Mouse (Mus musculus) forebrain, embryonic 16.5 days (tissue): ENCODE measurements at regions not wholly inside any gene's neighbourhood (a gene's known extent, or its start where the extent isn't known, plus 50 kb on each side); places are given as distances from the start of the nearest gene placed in this dataset.

Experiments
- ATAC-seq: fragments of 200-750 bp; cut with Nextera tagmentation; 2 replicates; pipeline ENCODE4 v1.8.0; 2017; ENCODE audit warnings: mild to moderate bottlenecking, moderate library complexity
- H3K27ac ChIP-seq: fragments of 300-500 bp; sonication (generic); 2 replicates; pipeline ENCODE4 v1.5.1; 2014; ENCODE audit warnings: low read length, control low read depth
- H3K27me3 ChIP-seq: fragments of 300-500 bp; sonication (generic); replicated peaks from 2 replicates; pipeline ENCODE4 v1.6.1; 2014; ENCODE audit warnings: low read length; ENCODE audit not compliant: control insufficient read depth, insufficient read depth
- H3K36me3 ChIP-seq: fragments of 300-500 bp; sonication (generic); 2 replicates; pipeline ENCODE4 v1.6.1; 2014; ENCODE audit not compliant: control insufficient read depth, insufficient read depth
- H3K4me1 ChIP-seq: fragments of 300-500 bp; sonication (generic); replicated peaks from 2 replicates; pipeline ENCODE4 v1.6.1; 2014; ENCODE audit warnings: low read length; ENCODE audit not compliant: control insufficient read depth, insufficient read depth
- H3K4me2 ChIP-seq: fragments of 300-500 bp; sonication (generic); 2 replicates; pipeline ENCODE4 v1.6.1; 2014; ENCODE audit warnings: mild to moderate bottlenecking, low read length, control low read depth
- H3K4me3 ChIP-seq: fragments of 300-500 bp; sonication (generic); replicated peaks from 2 replicates; pipeline ENCODE4 v1.5.1; 2014; ENCODE audit warnings: mild to moderate bottlenecking, low read length, control low read depth
- H3K9ac ChIP-seq: fragments of 300-500 bp; sonication (generic); replicated peaks from 2 replicates; pipeline ENCODE4 v1.6.1; 2014; ENCODE audit warnings: low read depth, low read length, control low read depth
- H3K9me3 ChIP-seq: fragments of 300-500 bp; sonication (generic); 2 replicates; pipeline ENCODE4 v1.6.1; 2016; ENCODE audit warnings: low read length; ENCODE audit not compliant: control insufficient read depth
- WGBS: fragments of 180-500 bp; shearing (Covaris S2); extraction: QIAGEN DNeasy Blood & Tissue Kit; methylation state at CpG from one replicate; pipeline ENCODE4 v1.1.7; 2014; 5-methylcytosine and 5-hydroxymethylcytosine counted together

DNA sequence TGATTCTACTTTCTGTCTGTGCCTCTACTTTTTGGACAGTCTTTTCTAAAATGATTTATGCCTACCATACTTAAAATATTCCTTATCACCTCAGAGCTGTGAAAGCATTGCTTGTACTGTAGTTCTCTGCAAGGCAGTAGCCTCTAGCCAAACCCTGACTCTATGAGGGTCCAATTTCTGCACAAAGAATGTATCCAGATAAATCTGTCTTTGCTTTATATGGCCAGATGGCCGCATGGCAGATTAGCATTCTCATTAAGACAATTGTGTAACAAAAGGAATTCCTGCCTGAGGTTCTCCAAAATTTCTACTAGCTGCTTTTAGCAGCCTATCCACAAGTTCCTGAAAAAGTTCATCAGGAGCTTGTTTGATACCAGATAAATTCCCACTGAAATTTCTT is 4757.4 kb downstream of the 9330182O14Rik start:
- no peak for ATAC-seq

GRCm38 (mm10) chr15:44896220-44896619 is 4762.1 kb downstream of the 9330182O14Rik start:
- H3K36me3 ChIP-seq: no peaks in the 10 kb centered on the region
- no peaks in the 10 kb centered on the region for H3K27me3 ChIP-seq
- H3K27ac ChIP-seq: no peak overlapping the region
- no peak overlapping the region for H3K4me2 ChIP-seq
- H3K9ac ChIP-seq: no peak overlapping the region
- H3K4me1 ChIP-seq: no peaks in the 10 kb centered on the region
- ATAC-seq: peak; percentile 81
- no peak overlapping the region for H3K4me3 ChIP-seq
- H3K9me3 ChIP-seq: no peaks in the 10 kb centered on the region
- WGBS: 52% methylated on average over 1 of the region's 1 CpGs

More for the DNA sequence above, 4757.4 kb downstream of the 9330182O14Rik start:
- no peaks in the 10 kb centered on the region for H3K27me3 ChIP-seq
- H3K9ac ChIP-seq: no peak overlapping the region
- no peak overlapping the region for H3K4me2 ChIP-seq
- H3K9me3 ChIP-seq: no peaks in the 10 kb centered on the region
- no peaks in the 10 kb centered on the region for H3K4me1 ChIP-seq
- H3K4me3 ChIP-seq: no peak overlapping the region
- H3K36me3 ChIP-seq: no peaks in the 10 kb centered on the region
- 51% methylated on average over 1 of the region's 1 CpGs for WGBS
- H3K27ac ChIP-seq: no peak overlapping the region

DNA sequence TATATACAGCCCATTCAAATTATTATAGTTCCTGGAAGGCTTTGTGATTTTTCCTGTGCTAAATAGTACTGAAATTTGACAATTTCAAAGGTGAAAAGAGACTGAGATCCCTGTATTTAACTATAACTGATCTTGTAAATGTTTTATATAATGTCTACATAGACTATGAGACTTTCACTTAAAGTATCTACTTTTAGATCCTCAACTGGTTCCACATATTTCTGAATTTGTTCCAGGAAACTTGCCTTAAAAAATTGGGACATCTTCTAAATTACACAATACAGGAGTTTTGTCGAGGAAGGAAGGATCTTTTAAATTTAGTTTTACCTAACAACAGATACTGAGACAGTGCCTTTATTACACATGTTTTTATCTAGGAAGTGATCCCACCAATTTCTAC is 4763.4 kb downstream of the 9330182O14Rik start:
- H3K36me3 ChIP-seq: no peaks in the 10 kb centered on the region
- no peaks in the 10 kb centered on the region for H3K4me1 ChIP-seq
- no peak overlapping the region for H3K4me3 ChIP-seq
- H3K27ac ChIP-seq: no peak overlapping the region
- ATAC-seq: no peak
- no peak overlapping the region for H3K4me2 ChIP-seq
- no peak overlapping the region for H3K9ac ChIP-seq
- H3K9me3 ChIP-seq: no peaks in the 10 kb centered on the region
- no peaks in the 10 kb centered on the region for H3K27me3 ChIP-seq
- 93% methylated on average over 1 of the region's 1 CpGs for WGBS

GRCm38 (mm10) chr15:44907133-44907532 is 4773.0 kb downstream of the 9330182O14Rik start:
- Histone ChIP-seq H3K4me3 (no peak overlapping the region), H3K9me3 (no peaks in the 10 kb centered on the region), H3K27me3 (no peaks in the 10 kb centered on the region), H3K4me1 (no peaks in the 10 kb centered on the region), H3K4me2 (no peak overlapping the region), H3K27ac (no peak overlapping the region), H3K36me3 (no peaks in the 10 kb centered on the region), H3K9ac (no peak overlapping the region)
- no peak for ATAC-seq
- WGBS: 80% methylated on average over 2 of the region's 2 CpGs

- no peak overlapping the region for H3K4me3 ChIP-seq
- no peaks in the 10 kb centered on the region for H3K36me3 ChIP-seq
- WGBS: 69% methylated on average over 7 of the region's 7 CpGs
- no peak overlapping the region for H3K9ac ChIP-seq
- H3K4me1 ChIP-seq: no peaks in the 10 kb centered on the region
- no peaks in the 10 kb centered on the region for H3K27me3 ChIP-seq
- no peaks in the 10 kb centered on the region for H3K9me3 ChIP-seq
- H3K27ac ChIP-seq: peak overlapping the region; percentile 48
- ATAC-seq: peak; percentile 76; the same call in 1 of the 2 replicates
- H3K4me2 ChIP-seq: no peak overlapping the region
Measured at GRCm38 (mm10) chr15:44913434-44913833, 4779.3 kb downstream of the 9330182O14Rik start.

- ATAC-seq: no peak
- Histone ChIP-seq H3K36me3 (no peaks in the 10 kb centered on the region), H3K4me2 (no peak overlapping the region), H3K27me3 (no peaks in the 10 kb centered on the region), H3K4me1 (no peaks in the 10 kb centered on the region), H3K9ac (no peak overlapping the region), H3K9me3 (no peaks in the 10 kb centered on the region), H3K4me3 (no peak overlapping the region), H3K27ac (no peak overlapping the region)
- 90% methylated on average over 2 of the region's 2 CpGs for WGBS
Measured at GRCm38 (mm10) chr15:44915005-44915404, 4780.8 kb downstream of the 9330182O14Rik start.

DNA sequence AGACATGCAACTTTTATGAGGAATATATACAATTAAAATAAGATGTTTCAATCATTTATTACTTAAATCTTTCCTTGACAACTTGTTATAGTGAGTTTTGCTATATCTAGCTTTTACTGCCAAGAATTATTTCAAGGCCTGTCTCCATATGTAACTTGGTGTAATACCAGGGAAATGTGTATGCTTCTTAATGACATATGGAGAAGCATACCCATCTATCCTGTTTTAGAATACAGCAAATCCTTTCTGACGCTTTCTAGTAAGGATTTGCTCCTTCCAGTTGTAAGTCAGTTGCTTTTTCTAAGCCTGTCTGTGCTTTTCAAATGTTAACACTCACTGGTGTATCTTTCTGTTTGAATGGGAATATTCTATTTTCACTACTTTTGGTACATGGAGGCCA is 4782.3 kb downstream of the 9330182O14Rik start:
- H3K4me3 ChIP-seq: no peak overlapping the region
- H3K36me3 ChIP-seq: no peaks in the 10 kb centered on the region
- H3K27ac ChIP-seq: peak overlapping the region; percentile 65; the same call in 1 of the 2 replicates
- no peak overlapping the region for H3K4me2 ChIP-seq
- no peaks in the 10 kb centered on the region for H3K27me3 ChIP-seq
- ATAC-seq: peak; percentile 74
- H3K9me3 ChIP-seq: no peaks in the 10 kb centered on the region
- 71% methylated on average over 1 of the region's 1 CpGs for WGBS
- no peaks in the 10 kb centered on the region for H3K4me1 ChIP-seq
- H3K9ac ChIP-seq: no peak overlapping the region

DNA sequence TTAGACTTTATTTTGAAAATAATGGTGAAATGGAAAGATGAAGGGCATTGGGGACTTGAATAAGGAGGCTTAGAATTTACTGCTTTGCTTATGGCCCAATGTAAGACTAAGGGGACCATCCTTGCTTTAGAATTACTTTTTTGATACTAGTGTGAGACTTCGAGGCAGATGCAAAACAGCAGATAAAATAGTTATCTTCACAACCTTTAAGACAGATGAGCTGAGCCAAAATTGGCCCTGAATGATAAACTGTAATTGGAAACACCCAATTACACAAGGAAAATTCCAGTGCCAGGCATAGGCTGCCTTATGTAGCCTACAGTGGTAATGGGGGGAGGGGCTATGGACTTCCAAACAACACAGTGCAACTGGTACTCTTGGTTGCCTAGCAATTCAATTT is 4790.5 kb downstream of the 9330182O14Rik start:
- no peak for ATAC-seq
- Histone ChIP-seq H3K36me3 (no peaks in the 10 kb centered on the region), H3K4me3 (no peak overlapping the region), H3K9me3 (no peaks in the 10 kb centered on the region), H3K9ac (no peak overlapping the region), H3K4me1 (no peaks in the 10 kb centered on the region), H3K27ac (no peak overlapping the region), H3K27me3 (no peaks in the 10 kb centered on the region), H3K4me2 (no peak overlapping the region)
- WGBS: 88% methylated on average over 1 of the region's 1 CpGs

GRCm38 (mm10) chr15:44927058-44927457 is 4792.9 kb downstream of the 9330182O14Rik start:
- no peaks in the 10 kb centered on the region for H3K4me1 ChIP-seq
- H3K9me3 ChIP-seq: no peaks in the 10 kb centered on the region
- H3K36me3 ChIP-seq: no peaks in the 10 kb centered on the region
- no peak overlapping the region for H3K4me2 ChIP-seq
- no peak overlapping the region for H3K27ac ChIP-seq
- H3K4me3 ChIP-seq: no peak overlapping the region
- H3K9ac ChIP-seq: no peak overlapping the region
- 81% methylated on average over 3 of the region's 3 CpGs for WGBS
- no peaks in the 10 kb centered on the region for H3K27me3 ChIP-seq
- no peak for ATAC-seq

GRCm38 (mm10) chr15:44948626-44949025 is 4814.5 kb downstream of the 9330182O14Rik start:
- H3K36me3 ChIP-seq: no peaks in the 10 kb centered on the region
- ATAC-seq: no peak
- H3K4me2 ChIP-seq: no peak overlapping the region
- H3K4me1 ChIP-seq: no peaks in the 10 kb centered on the region
- no peak overlapping the region for H3K9ac ChIP-seq
- no peak overlapping the region for H3K4me3 ChIP-seq
- H3K27ac ChIP-seq: no peak overlapping the region
- no peaks in the 10 kb centered on the region for H3K9me3 ChIP-seq
- WGBS: 92% methylated on average over 4 of the region's 4 CpGs
- no peaks in the 10 kb centered on the region for H3K27me3 ChIP-seq
